Mouse (Mus musculus): Measurements from ENCODE around the gene 1700123O20Rik.

1700123O20Rik gene

GRCm38 (mm10) chr14:54686063-54686521 is at the start of gene 1700123O20Rik:
TSS of gene 1700123O20Rik (plus strand) at chr14:54686216.
- DNase-seq (ENCODE audit: low spot score in 2 of 2) = no peak

GRCm38 (mm10) chr14:54636954-54637353 is 49.1 kb upstream of the 1700123O20Rik start:
- peak; percentile 44 to 66 for DNase-seq (ENCODE audit: low spot score in 2 of 2)

GRCm38 (mm10) chr14:54638210-54638609 is 47.8 kb upstream of the 1700123O20Rik start:
- no peak for DNase-seq (ENCODE audit: low spot score in 2 of 2)

GRCm38 (mm10) chr14:54640121-54640520 is 45.9 kb upstream of the 1700123O20Rik start:
- DNase-seq (ENCODE audit: low spot score in 2 of 2) = no peak

- DNase-seq (ENCODE audit: low spot score in 2 of 2) = no peak
Measured at GRCm38 (mm10) chr14:54640946-54641304, 45.1 kb upstream of the 1700123O20Rik start, which contains the start of gene Gm17606. TSS of gene Gm17606 (plus strand) at chr14:54640952.

GRCm38 (mm10) chr14:54641305-54641969 is 44.6 kb upstream of the 1700123O20Rik start, which contains the start of gene Cdh24:
TSS of gene Cdh24 (minus strand) at chr14:54641364.
- peak; percentile 74 to 85 for DNase-seq (ENCODE audit: low spot score in 2 of 2)

GRCm38 (mm10) chr14:54642224-54642944 is 43.6 kb upstream of the 1700123O20Rik start:
- no peak for DNase-seq (ENCODE audit: low spot score in 2 of 2)

GRCm38 (mm10) chr14:54643011-54643410 is 43.0 kb upstream of the 1700123O20Rik start:
- no peak for DNase-seq (ENCODE audit: low spot score in 2 of 2)

GRCm38 (mm10) chr14:54644294-54644693 is 41.7 kb upstream of the 1700123O20Rik start:
- no peak for DNase-seq (ENCODE audit: low spot score in 2 of 2)

- no peak for DNase-seq (ENCODE audit: low spot score in 2 of 2)
Measured at GRCm38 (mm10) chr14:54646455-54646854, 39.6 kb upstream of the 1700123O20Rik start.

GRCm38 (mm10) chr14:54646898-54647636 is 38.9 kb upstream of the 1700123O20Rik start:
- DNase-seq (ENCODE audit: low spot score in 2 of 2) = no peak

GRCm38 (mm10) chr14:54647900-54648299 is 38.1 kb upstream of the 1700123O20Rik start:
- DNase-seq (ENCODE audit: low spot score in 2 of 2) = no peak

- peak; percentile 81 to 88 for DNase-seq (ENCODE audit: low spot score in 2 of 2)
Measured at GRCm38 (mm10) chr14:54650621-54651454, 35.2 kb upstream of the 1700123O20Rik start.

GRCm38 (mm10) chr14:54651556-54651955 is 34.5 kb upstream of the 1700123O20Rik start:
- no peak for DNase-seq (ENCODE audit: low spot score in 2 of 2)

- no peak for DNase-seq (ENCODE audit: low spot score in 2 of 2)
Measured at GRCm38 (mm10) chr14:54652787-54653186, 33.2 kb upstream of the 1700123O20Rik start.

GRCm38 (mm10) chr14:54653496-54653895 is 32.5 kb upstream of the 1700123O20Rik start:
- peak; percentile 68 to 74 for DNase-seq (ENCODE audit: low spot score in 2 of 2)

- DNase-seq (ENCODE audit: low spot score in 2 of 2) = no peak
Measured at GRCm38 (mm10) chr14:54660009-54660408, 26.0 kb upstream of the 1700123O20Rik start.

- DNase-seq (ENCODE audit: low spot score in 2 of 2) = no peak
Measured at GRCm38 (mm10) chr14:54664477-54665222, 21.4 kb upstream of the 1700123O20Rik start.

- DNase-seq (ENCODE audit: low spot score in 2 of 2) = peak; percentile 32 to 56
Measured at GRCm38 (mm10) chr14:54669381-54669780, 16.6 kb upstream of the 1700123O20Rik start.

- no peak for DNase-seq (ENCODE audit: low spot score in 2 of 2)
Measured at GRCm38 (mm10) chr14:54674317-54674716, 11.7 kb upstream of the 1700123O20Rik start.

- DNase-seq (ENCODE audit: low spot score in 2 of 2) = no peak
Measured at GRCm38 (mm10) chr14:54676290-54676689, 9.7 kb upstream of the 1700123O20Rik start.

Measured in natural killer cell, adult 2 months (primary cell).